Mouse (Mus musculus) CD4-positive naive resting alpha-beta T cell, adult 57 days (primary cell): ENCODE results near the gene Mgam. TPM values are rescaled to one million over a fixed set of nuclear protein-coding genes. Genes with fewer than 3 reads are reported as not detected.

Experiments
- total RNA-seq: library from RNA; stranded (reverse); gene quantifications from one replicate; pipeline ENCODE4 v1.2.4, GENCODE M21; 2023

Mgam gene
- 0.15 TPM for total RNA-seq

DNA sequence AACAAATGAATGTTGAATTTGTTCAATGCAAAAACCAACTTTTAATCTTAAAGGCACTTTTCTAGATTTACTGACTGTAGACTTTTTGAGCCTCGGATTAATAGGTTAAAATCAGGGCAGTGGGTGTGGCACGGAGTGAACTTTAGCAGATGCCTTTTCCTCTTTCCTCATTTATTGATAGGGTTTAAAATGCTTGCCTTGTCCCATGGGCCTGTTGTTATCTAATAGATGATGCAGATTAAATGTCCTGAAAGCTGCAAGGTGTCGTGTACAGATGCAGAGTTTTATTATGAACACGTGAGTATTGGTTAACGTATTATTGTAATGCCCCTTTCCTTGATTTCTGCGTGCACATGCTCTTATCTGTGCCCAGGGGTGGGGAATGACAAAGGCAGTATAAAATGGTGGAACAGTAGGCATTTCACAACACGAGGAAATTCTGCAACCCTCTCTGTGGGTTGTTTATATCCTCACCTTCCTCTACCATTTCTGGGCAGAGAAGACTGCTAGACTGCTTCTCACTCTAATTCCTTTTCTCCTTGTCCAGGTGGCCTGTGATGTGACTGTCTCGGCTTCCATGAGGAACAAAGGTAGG is at the start of gene Mgam:
Mgam (plus strand) TSS at position 426 of the 595 bp plus-strand sequence.

DNA sequence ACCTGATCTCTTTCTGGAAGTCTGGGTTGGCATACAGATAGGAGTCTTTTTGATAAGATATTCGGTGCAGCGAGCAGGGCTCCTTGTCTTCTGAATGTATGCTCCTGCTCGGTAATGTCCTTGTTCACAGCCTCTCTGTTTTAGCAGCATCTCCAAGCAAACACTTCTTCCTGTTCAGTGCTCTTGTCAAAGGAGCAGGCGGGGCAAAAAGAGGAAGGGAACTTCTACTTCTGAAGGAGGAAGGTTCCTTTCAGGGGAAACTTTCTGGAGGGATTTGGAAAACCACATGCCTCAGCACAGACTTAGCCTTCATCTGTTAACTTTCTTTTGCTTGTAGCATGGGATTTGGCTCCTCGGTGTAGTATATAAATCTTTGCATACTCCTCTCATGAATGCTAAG is 43.0 kb upstream of the Mgam start, which contains the start of gene Clec5a:
Clec5a (minus strand) TSS at position 177 of the 400 bp plus-strand sequence.

GRCm38 (mm10) chr6:40613260-40613852 is 15.3 kb upstream of the Mgam start, which contains the start of gene Tas2r138:
Tas2r138 (minus strand) TSS chr6:40613310.

Other genes with a start within 250 kb of the Mgam start
- gene E330009J07Rik, start 192.7 kb upstream of the Mgam start, total RNA-seq, result 22.2 TPM
- not detected for gene Wee2, start 189.7 kb upstream of the Mgam start, total RNA-seq
- gene Ssbp1, start 157.5 kb upstream of the Mgam start, total RNA-seq, result 57.3 TPM
- not detected for gene Tas2r137, start 137.6 kb upstream of the Mgam start, total RNA-seq
- gene Tas2r108, start 135.3 kb upstream of the Mgam start, total RNA-seq, result not detected
- not detected for gene Prss37, start 109.3 kb upstream of the Mgam start, total RNA-seq
- gene Olfr461, start 73.8 kb upstream of the Mgam start, total RNA-seq, result not detected
- not detected for gene Olfr460, start 59.3 kb upstream of the Mgam start, total RNA-seq
- not detected for gene Clec5a, start 43.0 kb upstream of the Mgam start, total RNA-seq
- not detected for gene Tas2r138, start 15.5 kb upstream of the Mgam start, total RNA-seq